Mouse (Mus musculus) intestine, embryonic 15.5 days (tissue): ENCODE measurements around the gene Btg3. TPM values are rescaled to one million over a fixed set of nuclear protein-coding genes. Genes with fewer than 3 reads are reported as not detected.

Experiments used
- ATAC-seq: fragments of 200-750 bp; cut with Nextera tagmentation; 2 replicates; pipeline ENCODE4 v1.8.0; 2017; ENCODE audit warnings: moderate TSS enrichment, moderate library complexity
- H3K27ac ChIP-seq: fragments of 300-500 bp; sonication (generic); 2 replicates; pipeline ENCODE4 v1.5.1; 2015; ENCODE audit warnings: mild to moderate bottlenecking, inconsistent platforms
- H3K27me3 ChIP-seq: fragments of 300-500 bp; sonication (generic); replicated peaks from 2 replicates; pipeline ENCODE4 v1.6.1; 2015; ENCODE audit warnings: inconsistent platforms
- H3K36me3 ChIP-seq: fragments of 300-500 bp; sonication (generic); 2 replicates; pipeline ENCODE4 v1.6.1; 2015; ENCODE audit warnings: inconsistent platforms
- H3K4me1 ChIP-seq: fragments of 300-500 bp; sonication (generic); replicated peaks from 2 replicates; pipeline ENCODE4 v1.6.1; 2015; ENCODE audit warnings: inconsistent platforms
- H3K4me2 ChIP-seq: fragments of 300-500 bp; sonication (generic); replicated peaks from 2 replicates; pipeline ENCODE4 v1.6.1; 2015; ENCODE audit warnings: mild to moderate bottlenecking, inconsistent platforms
- H3K4me3 ChIP-seq: fragments of 300-500 bp; sonication (generic); replicated peaks from 2 replicates; pipeline ENCODE4 v1.5.1; 2015; ENCODE audit warnings: inconsistent platforms
- H3K9ac ChIP-seq: fragments of 300-500 bp; sonication (generic); 2 replicates; pipeline ENCODE4 v1.6.1; 2015; ENCODE audit warnings: inconsistent platforms
- H3K9me3 ChIP-seq: fragments of 300-500 bp; sonication (generic); 2 replicates; pipeline ENCODE4 v1.6.1; 2016; ENCODE audit warnings: inconsistent platforms
- WGBS: fragments of 180-500 bp; shearing (Covaris S2); methylation state at CpG from one replicate; pipeline ENCODE4 v1.1.7; 2015; 5-methylcytosine and 5-hydroxymethylcytosine counted together
- polyA plus RNA-seq: library from polyadenylated mRNA; unstranded; fragments of >200 nt; fragmentation: Nextera tagmentation; extraction: Ambion mirVana; gene quantifications from 2 replicates; pipeline ENCODE4 v1.2.1, GENCODE M21; 2015

Btg3 gene
- 35.9 and 42.0 TPM in 2 replicates for polyA plus RNA-seq

GRCm38 (mm10) chr16:78376745-78377570 lies at the start of gene Btg3:
TSS of gene Btg3 (minus strand) at chr16:78377192.
- Histone ChIP-seq H3K36me3 (no peaks in the 10 kb centered on the region), H3K27ac (peak within 1 kb of the TSS; percentile 71), H3K4me2 (peak within 1 kb of the TSS; percentile 73), H3K4me3 (peak within 1 kb of the TSS; percentile 93), H3K9ac (peak within 1 kb of the TSS; percentile 92), H3K4me1 (no peaks in the 10 kb centered on the region), H3K27me3 (no peaks in the 10 kb centered on the region), H3K9me3 (no peaks in the 10 kb centered on the region)
- WGBS: 3% methylated on average over 56 of the region's 57 CpGs
- ATAC-seq: peak; percentile 98

GRCm38 (mm10) chr16:78417733-78418132 lies 40.7 kb upstream of the Btg3 start:
- Histone ChIP-seq H3K9me3 (no peaks in the 10 kb centered on the region), H3K4me3 (no peak overlapping the region), H3K4me2 (no peak overlapping the region), H3K27me3 (no peaks in the 10 kb centered on the region), H3K36me3 (no peaks in the 10 kb centered on the region), H3K4me1 (no peaks in the 10 kb centered on the region), H3K27ac (no peak overlapping the region), H3K9ac (no peak overlapping the region)
- WGBS: 57% methylated on average over 10 of the region's 10 CpGs
- ATAC-seq: no peak

GRCm38 (mm10) chr16:78416500-78416899 lies 39.5 kb upstream of the Btg3 start:
- no peaks in the 10 kb centered on the region for H3K4me1 ChIP-seq
- H3K4me3 ChIP-seq: no peak overlapping the region
- no peaks in the 10 kb centered on the region for H3K27me3 ChIP-seq
- H3K27ac ChIP-seq: no peak overlapping the region
- no peaks in the 10 kb centered on the region for H3K36me3 ChIP-seq
- 17% methylated on average over 3 of the region's 3 CpGs for WGBS
- H3K9ac ChIP-seq: no peak overlapping the region
- ATAC-seq: no peak
- H3K9me3 ChIP-seq: no peaks in the 10 kb centered on the region
- no peak overlapping the region for H3K4me2 ChIP-seq

GRCm38 (mm10) chr16:78409991-78410390 lies 33.0 kb upstream of the Btg3 start:
- Histone ChIP-seq H3K9me3 (no peaks in the 10 kb centered on the region), H3K4me1 (no peaks in the 10 kb centered on the region), H3K4me2 (no peak overlapping the region), H3K9ac (no peak overlapping the region), H3K4me3 (no peak overlapping the region), H3K36me3 (no peaks in the 10 kb centered on the region), H3K27ac (no peak overlapping the region), H3K27me3 (no peaks in the 10 kb centered on the region)
- ATAC-seq: no peak
- WGBS: 84% methylated on average over 10 of the region's 10 CpGs

- ATAC-seq: no peak
Measured at GRCm38 (mm10) chr16:78407855-78408254, 30.9 kb upstream of the Btg3 start.

GRCm38 (mm10) chr16:78406657-78407056 lies 29.7 kb upstream of the Btg3 start:
- 68% methylated on average over 2 of the region's 2 CpGs for WGBS
- H3K27me3 ChIP-seq: no peaks in the 10 kb centered on the region
- H3K4me1 ChIP-seq: no peaks in the 10 kb centered on the region
- no peak for ATAC-seq
- H3K36me3 ChIP-seq: no peaks in the 10 kb centered on the region
- H3K4me2 ChIP-seq: no peak overlapping the region
- no peaks in the 10 kb centered on the region for H3K9me3 ChIP-seq
- H3K4me3 ChIP-seq: no peak overlapping the region
- no peak overlapping the region for H3K9ac ChIP-seq
- no peak overlapping the region for H3K27ac ChIP-seq

More at GRCm38 (mm10) chr16:78407855-78408254, 30.9 kb upstream of the Btg3 start:
- H3K4me1 ChIP-seq: no peaks in the 10 kb centered on the region
- no peaks in the 10 kb centered on the region for H3K9me3 ChIP-seq
- H3K36me3 ChIP-seq: no peaks in the 10 kb centered on the region
- H3K4me2 ChIP-seq: no peak overlapping the region
- no peak overlapping the region for H3K27ac ChIP-seq
- no peaks in the 10 kb centered on the region for H3K27me3 ChIP-seq
- H3K9ac ChIP-seq: no peak overlapping the region
- no peak overlapping the region for H3K4me3 ChIP-seq
- 88% methylated on average over 6 of the region's 6 CpGs for WGBS

- 38% methylated on average over 2 of the region's 2 CpGs for WGBS
- H3K4me2 ChIP-seq: no peak overlapping the region
- H3K27me3 ChIP-seq: no peaks in the 10 kb centered on the region
- no peaks in the 10 kb centered on the region for H3K4me1 ChIP-seq
- ATAC-seq: no peak
- H3K4me3 ChIP-seq: no peak overlapping the region
- no peak overlapping the region for H3K9ac ChIP-seq
- no peak overlapping the region for H3K27ac ChIP-seq
- no peaks in the 10 kb centered on the region for H3K9me3 ChIP-seq
- no peaks in the 10 kb centered on the region for H3K36me3 ChIP-seq
Measured at GRCm38 (mm10) chr16:78402316-78402715, 25.3 kb upstream of the Btg3 start.

- H3K4me3 ChIP-seq: no peak overlapping the region
- no peak for ATAC-seq
- H3K4me2 ChIP-seq: no peak overlapping the region
- H3K36me3 ChIP-seq: no peaks in the 10 kb centered on the region
- H3K4me1 ChIP-seq: no peaks in the 10 kb centered on the region
- no peak overlapping the region for H3K9ac ChIP-seq
- H3K9me3 ChIP-seq: no peaks in the 10 kb centered on the region
- H3K27ac ChIP-seq: no peak overlapping the region
- H3K27me3 ChIP-seq: no peaks in the 10 kb centered on the region
- 89% methylated on average over 3 of the region's 3 CpGs for WGBS
Measured at GRCm38 (mm10) chr16:78399423-78399822, 22.4 kb upstream of the Btg3 start.

GRCm38 (mm10) chr16:78398734-78399133 lies 21.7 kb upstream of the Btg3 start:
- Histone ChIP-seq H3K36me3 (no peaks in the 10 kb centered on the region), H3K9me3 (no peaks in the 10 kb centered on the region), H3K9ac (no peak overlapping the region), H3K27ac (no peak overlapping the region), H3K4me3 (no peak overlapping the region), H3K4me2 (no peak overlapping the region), H3K4me1 (no peaks in the 10 kb centered on the region), H3K27me3 (no peaks in the 10 kb centered on the region)
- ATAC-seq: no peak
- 84% methylated on average over 6 of the region's 6 CpGs for WGBS

GRCm38 (mm10) chr16:78391354-78391753 lies 14.4 kb upstream of the Btg3 start:
- no peak overlapping the region for H3K27ac ChIP-seq
- no peaks in the 10 kb centered on the region for H3K36me3 ChIP-seq
- 66% methylated on average over 2 of the region's 2 CpGs for WGBS
- no peak overlapping the region for H3K9ac ChIP-seq
- H3K4me2 ChIP-seq: no peak overlapping the region
- H3K9me3 ChIP-seq: no peaks in the 10 kb centered on the region
- H3K4me1 ChIP-seq: no peaks in the 10 kb centered on the region
- ATAC-seq: no peak
- H3K27me3 ChIP-seq: no peaks in the 10 kb centered on the region
- no peak overlapping the region for H3K4me3 ChIP-seq

- H3K9ac ChIP-seq: no peak overlapping the region
- no peaks in the 10 kb centered on the region for H3K4me1 ChIP-seq
- WGBS: 82% methylated on average over 3 of the region's 3 CpGs
- H3K27me3 ChIP-seq: no peaks in the 10 kb centered on the region
- H3K9me3 ChIP-seq: no peaks in the 10 kb centered on the region
- H3K4me2 ChIP-seq: no peak overlapping the region
- no peak overlapping the region for H3K27ac ChIP-seq
- no peak overlapping the region for H3K4me3 ChIP-seq
- no peak for ATAC-seq
- H3K36me3 ChIP-seq: no peaks in the 10 kb centered on the region
Measured at GRCm38 (mm10) chr16:78389986-78390385, 13.0 kb upstream of the Btg3 start.

- 76% methylated on average over 4 of the region's 4 CpGs for WGBS
- no peak overlapping the region for H3K4me3 ChIP-seq
- H3K36me3 ChIP-seq: no peaks in the 10 kb centered on the region
- no peaks in the 10 kb centered on the region for H3K27me3 ChIP-seq
- ATAC-seq: no peak
- H3K9ac ChIP-seq: no peak overlapping the region
- no peaks in the 10 kb centered on the region for H3K9me3 ChIP-seq
- no peak overlapping the region for H3K27ac ChIP-seq
- no peaks in the 10 kb centered on the region for H3K4me1 ChIP-seq
- no peak overlapping the region for H3K4me2 ChIP-seq
Measured at GRCm38 (mm10) chr16:78389122-78389521, 12.1 kb upstream of the Btg3 start.

- 73% methylated on average over 5 of the region's 5 CpGs for WGBS
- H3K36me3 ChIP-seq: no peaks in the 10 kb centered on the region
- no peaks in the 10 kb centered on the region for H3K4me1 ChIP-seq
- no peak overlapping the region for H3K4me2 ChIP-seq
- H3K27ac ChIP-seq: no peak overlapping the region
- no peak for ATAC-seq
- no peaks in the 10 kb centered on the region for H3K27me3 ChIP-seq
- no peak overlapping the region for H3K9ac ChIP-seq
- no peaks in the 10 kb centered on the region for H3K9me3 ChIP-seq
- H3K4me3 ChIP-seq: no peak overlapping the region
Measured at GRCm38 (mm10) chr16:78378493-78378892, 1.5 kb upstream of the Btg3 start.
